22 mouse cellular contexts compared by ENCODE assay signal in the genomic region with DNA sequence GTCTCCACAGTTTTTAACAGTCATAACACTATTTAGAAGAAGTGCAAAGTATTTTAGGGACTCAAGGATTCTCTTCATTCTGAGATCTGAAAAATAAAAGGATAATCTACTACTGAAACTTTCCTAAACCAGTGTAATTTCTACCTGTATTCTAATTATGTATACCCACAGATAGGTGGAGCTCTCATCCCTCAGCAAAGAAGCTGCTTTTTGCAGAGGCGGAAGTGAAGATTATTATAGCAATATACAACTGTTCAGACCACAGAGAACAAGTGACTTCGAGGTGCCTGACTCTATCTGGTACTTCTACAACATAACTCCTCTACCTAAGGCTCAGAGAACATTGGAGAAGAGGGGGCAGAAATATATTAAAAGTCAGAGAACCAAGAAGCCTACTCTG. TPM values are rescaled to one million over a fixed set of nuclear protein-coding genes. Genes with fewer than 3 reads are reported as not detected.
DNase-seq lines count a peak whose midpoint lies in the region; ATAC-seq and TF ChIP-seq lines count a peak whose summit lies in the region.
"Had no signal": no experiment of that assay in that cellular context is flagged by ENCODE, and none has a peak within 500 bp of the region (broad histone marks: within the 10 kb centered on the region; RNA-seq: fewer than 3 reads in every experiment).

No protein-coding gene starts in this region.

- H3K9ac ChIP-seq in intestine, postnatal 0 days (ENCODE audit: low read depth, low read length) = no peak overlapping the region
- no peak overlapping the region for H3K9ac ChIP-seq in intestine, embryonic 16.5 days (ENCODE audit: low read depth, low read length)
- H3K9ac ChIP-seq in midbrain, postnatal 0 days (replicated peaks; ENCODE audit: low read length, poor library complexity, severe bottlenecking) = no peak overlapping the region
- H3K9ac ChIP-seq in midbrain, embryonic 13.5 days (replicated peaks) = no peak overlapping the region
- H3K9ac ChIP-seq in stomach, postnatal 0 days (ENCODE audit: low read length) = no peak overlapping the region
- H3K9ac ChIP-seq: liver, embryonic 14.5 days; lung, embryonic 15.5 days; neural tube, embryonic 12.5 days had no signal

- TF ChIP-seq EP300 in stomach, postnatal 0 days (optimal IDR thresholded peaks at IDR 0.05) = no peak

- ATAC-seq in intestine, postnatal 0 days = no peak
- no peak for ATAC-seq in intestine, embryonic 16.5 days
- no peak for ATAC-seq in midbrain, postnatal 0 days (ENCODE audit: low FRiP score)
- no peak for ATAC-seq in midbrain, embryonic 13.5 days
- no peak for ATAC-seq in Patski
- ATAC-seq in stomach, postnatal 0 days (ENCODE audit: low FRiP score, low TSS enrichment) = no peak
- no peak for ATAC-seq in activated CD4-positive, CD25-positive, alpha-beta regulatory T cell, adult 4 months
- ATAC-seq: forebrain, embryonic 16.5 days; hindbrain, embryonic 16.5 days had no signal

- DNase-seq in midbrain, postnatal 0 days (ENCODE audit: low spot score) = no peak
- DNase-seq in Patski (ENCODE audit: low read depth, low spot score) (no peak), MN1 (ENCODE audit: low spot score) (no peak)
- no peak for DNase-seq in stomach, postnatal 0 days (ENCODE audit: low spot score)
- DNase-seq: adrenal gland, postnatal 25 days; cerebellum, adult 9-10 months; gastrocnemius, postnatal 36 days; kidney, adult 18-20 months; kidney, postnatal 10 days; lung, postnatal 36 days; right cerebral cortex, postnatal 14 days had no signal

- no peak overlapping the region for H3K27ac ChIP-seq in intestine, postnatal 0 days (ENCODE audit: low read depth, low read length)
- no peak overlapping the region for H3K27ac ChIP-seq in intestine, embryonic 16.5 days (ENCODE audit: low read length)
- no peak overlapping the region for H3K27ac ChIP-seq in midbrain, postnatal 0 days (ENCODE audit: low read depth, low read length)
- no peak overlapping the region for H3K27ac ChIP-seq in midbrain, embryonic 13.5 days
- no peak overlapping the region for H3K27ac ChIP-seq in stomach, postnatal 0 days (replicated peaks)
- H3K27ac ChIP-seq: heart, embryonic 10.5 days; liver, embryonic 14.5 days; lung, embryonic 15.5 days; midbrain, embryonic 10.5 days; neural tube, embryonic 12.5 days had no signal

- H3K4me2 ChIP-seq in intestine, postnatal 0 days (replicated peaks; ENCODE audit: low read depth) = no peak overlapping the region
- H3K4me2 ChIP-seq in intestine, embryonic 16.5 days (ENCODE audit: low read depth, low read length) = no peak overlapping the region
- H3K4me2 ChIP-seq in midbrain, postnatal 0 days (ENCODE audit: low read depth, low read length, poor library complexity, severe bottlenecking) = no peak overlapping the region
- no peak overlapping the region for H3K4me2 ChIP-seq in midbrain, embryonic 13.5 days (replicated peaks)
- no peak overlapping the region for H3K4me2 ChIP-seq in stomach, postnatal 0 days (replicated peaks; ENCODE audit: low read depth)
- H3K4me2 ChIP-seq: lung, embryonic 15.5 days; neural tube, embryonic 12.5 days had no signal

- H3K36me3 ChIP-seq in intestine, postnatal 0 days (ENCODE audit: control insufficient read depth, insufficient read depth) = no peaks in the 10 kb centered on the region
- no peaks in the 10 kb centered on the region for H3K36me3 ChIP-seq in intestine, embryonic 16.5 days (ENCODE audit: control insufficient read depth, insufficient read depth, low read length)
- H3K36me3 ChIP-seq in midbrain, postnatal 0 days (ENCODE audit: insufficient read depth, low read length) = no peaks in the 10 kb centered on the region
- no peaks in the 10 kb centered on the region for H3K36me3 ChIP-seq in midbrain, embryonic 13.5 days
- H3K36me3 ChIP-seq in stomach, postnatal 0 days (ENCODE audit: control insufficient read depth, insufficient read depth, low read length) = no peaks in the 10 kb centered on the region
- H3K36me3 ChIP-seq: heart, embryonic 10.5 days; lung, embryonic 15.5 days; midbrain, embryonic 10.5 days; neural tube, embryonic 12.5 days had no signal

- 48% methylated on average over 2 of the region's 2 CpGs for WGBS in intestine, postnatal 0 days
- WGBS in intestine, embryonic 16.5 days = 56% methylated on average over 2 of the region's 2 CpGs
- 77% methylated on average over 2 of the region's 2 CpGs for WGBS in midbrain, postnatal 0 days
- WGBS in midbrain, embryonic 13.5 days = 67% methylated on average over 2 of the region's 2 CpGs
- 60% methylated on average over 2 of the region's 2 CpGs for WGBS in stomach, postnatal 0 days

- POLR2A ChIA-PET in Patski (lab: Charles Lee) = no interaction called here

- in situ Hi-C loops in Patski (cut with MboI; ENCODE audit: low pct_unique_long_range_greater_than_20kb) = no loop called here

- H3K4me3 ChIP-seq in intestine, postnatal 0 days (ENCODE audit: low read depth, low read length) = no peak overlapping the region
- no peak overlapping the region for H3K4me3 ChIP-seq in intestine, embryonic 16.5 days (ENCODE audit: low read length)
- H3K4me3 ChIP-seq in midbrain, postnatal 0 days (ENCODE audit: low read depth, low read length) = no peak overlapping the region
- no peak overlapping the region for H3K4me3 ChIP-seq in midbrain, embryonic 13.5 days (replicated peaks)
- no peak overlapping the region for H3K4me3 ChIP-seq in stomach, postnatal 0 days (ENCODE audit: low read depth, low read length)
- H3K4me3 ChIP-seq: heart, embryonic 10.5 days; lung, embryonic 15.5 days; midbrain, embryonic 10.5 days; neural tube, embryonic 12.5 days had no signal

- no peaks in the 10 kb centered on the region for H3K4me1 ChIP-seq in intestine, postnatal 0 days (replicated peaks; ENCODE audit: control insufficient read depth, insufficient read depth, low read length)
- no peaks in the 10 kb centered on the region for H3K4me1 ChIP-seq in intestine, embryonic 16.5 days (ENCODE audit: control insufficient read depth, insufficient read depth, low read length)
- H3K4me1 ChIP-seq in midbrain, postnatal 0 days (ENCODE audit: insufficient read depth, low read length) = no peaks in the 10 kb centered on the region
- H3K4me1 ChIP-seq in midbrain, embryonic 13.5 days (replicated peaks) = no peaks in the 10 kb centered on the region
- no peaks in the 10 kb centered on the region for H3K4me1 ChIP-seq in stomach, postnatal 0 days (replicated peaks; ENCODE audit: control insufficient read depth, insufficient read depth)
- H3K4me1 ChIP-seq: lung, embryonic 15.5 days; midbrain, embryonic 10.5 days; neural tube, embryonic 12.5 days had no signal

- H3K9me3 ChIP-seq in intestine, postnatal 0 days (ENCODE audit: control insufficient read depth) = no peaks in the 10 kb centered on the region
- no peaks in the 10 kb centered on the region for H3K9me3 ChIP-seq in intestine, embryonic 16.5 days (ENCODE audit: control insufficient read depth, low read length)
- H3K9me3 ChIP-seq in midbrain, postnatal 0 days (ENCODE audit: low read length) = no peaks in the 10 kb centered on the region
- H3K9me3 ChIP-seq in midbrain, embryonic 13.5 days = no peaks in the 10 kb centered on the region
- no peaks in the 10 kb centered on the region for H3K9me3 ChIP-seq in stomach, postnatal 0 days (ENCODE audit: control insufficient read depth, low read length)
- H3K9me3 ChIP-seq: heart, embryonic 10.5 days; lung, embryonic 15.5 days; midbrain, embryonic 10.5 days; neural tube, embryonic 12.5 days had no signal

- CTCF ChIA-PET in Patski (lab: Charles Lee) = interaction anchor here (1.1 kb wide), 1 partner anchor 570 kb away, joined by 4 read pairs; no protein-coding TSS in a partner anchor

- TF ChIP-seq CTCF in intestine, postnatal 0 days (IDR thresholded peaks at IDR 0.05; ENCODE audit: low read depth) = peak; percentile 57
- peak; percentile 41; the same call in 1 of the 2 replicates for TF ChIP-seq CTCF in midbrain, postnatal 0 days (IDR thresholded peaks at IDR 0.05)
- TF ChIP-seq CTCF in Patski (IDR thresholded peaks at IDR 0.05) = peak; percentile 42
- TF ChIP-seq CTCF in stomach, postnatal 0 days (IDR thresholded peaks at IDR 0.05; ENCODE audit: low read depth) = peak; percentile 50

- H3K27me3 ChIP-seq in intestine, postnatal 0 days (replicated peaks; ENCODE audit: control insufficient read depth, insufficient read depth, low read length) = no peaks in the 10 kb centered on the region
- no peaks in the 10 kb centered on the region for H3K27me3 ChIP-seq in intestine, embryonic 16.5 days (replicated peaks; ENCODE audit: control insufficient read depth, insufficient read depth, low read length)
- no peaks in the 10 kb centered on the region for H3K27me3 ChIP-seq in midbrain, postnatal 0 days (ENCODE audit: insufficient read depth, low read length)
- H3K27me3 ChIP-seq in midbrain, embryonic 13.5 days = no peaks in the 10 kb centered on the region
- H3K27me3 ChIP-seq in Patski = peaks cover 3% of the 10 kb centered on the region
- H3K27me3 ChIP-seq in stomach, postnatal 0 days (ENCODE audit: control insufficient read depth, insufficient read depth, low read length) = no peaks in the 10 kb centered on the region
- H3K27me3 ChIP-seq: lung, embryonic 15.5 days; neural tube, embryonic 12.5 days had no signal

RNA-seq across cellular contexts. Expression of a gene that starts 28.5 kb away (rescaled TPM):
- 1.7 and 1.9 TPM in 2 replicates for polyA plus RNA-seq in intestine, postnatal 0 days (2015; fragmentation: Nextera tagmentation; extraction: Ambion mirVana)
- polyA plus RNA-seq in intestine, embryonic 16.5 days (2015; fragmentation: Nextera tagmentation; extraction: Ambion mirVana) = 5.2 and 5.4 TPM in 2 replicates
- 11.6 and 14.4 TPM in 2 replicates for total RNA-seq in midbrain, postnatal 0 days (2014; rRNA removed)
- 2.4 and 2.5 TPM in 2 replicates for polyA plus RNA-seq in midbrain, postnatal 0 days (2015; fragmentation: Nextera tagmentation; extraction: Ambion mirVana)
- polyA plus RNA-seq in midbrain, embryonic 13.5 days (2015; fragmentation: Nextera tagmentation; extraction: Ambion mirVana) = 3.2 and 3.6 TPM in 2 replicates
- 2.8 TPM for polyA plus RNA-seq in Patski (2021)
- polyA plus RNA-seq in stomach, postnatal 0 days (2015; fragmentation: Nextera tagmentation; extraction: Ambion mirVana) = 1.7 and 2.0 TPM in 2 replicates
- polyA plus RNA-seq in activated CD4-positive, CD25-positive, alpha-beta regulatory T cell, adult 4 months (2017; shearing (Covaris generic)) = 1 to 10 TPM; 2.6 to 2.7 TPM

RNA-seq across cellular contexts. Expression of a gene that starts 38.9 kb away (rescaled TPM):
- polyA plus RNA-seq in intestine, postnatal 0 days (2015; fragmentation: Nextera tagmentation; extraction: Ambion mirVana) = 2.8 and 3.4 TPM in 2 replicates
- 7.0 and 7.1 TPM in 2 replicates for polyA plus RNA-seq in intestine, embryonic 16.5 days (2015; fragmentation: Nextera tagmentation; extraction: Ambion mirVana)
- 10.4 and 10.9 TPM in 2 replicates for total RNA-seq in midbrain, postnatal 0 days (2014; rRNA removed)
- polyA plus RNA-seq in midbrain, postnatal 0 days (2015; fragmentation: Nextera tagmentation; extraction: Ambion mirVana) = 11.4 and 12.0 TPM in 2 replicates
- polyA plus RNA-seq in midbrain, embryonic 13.5 days (2015; fragmentation: Nextera tagmentation; extraction: Ambion mirVana) = 7.6 and 8.5 TPM in 2 replicates
- polyA plus RNA-seq in Patski (2021) = 3.8 TPM
- polyA plus RNA-seq in stomach, postnatal 0 days (2015; fragmentation: Nextera tagmentation; extraction: Ambion mirVana) = 3.0 TPM in 2 replicates
- polyA plus RNA-seq in activated CD4-positive, CD25-positive, alpha-beta regulatory T cell, adult 4 months (2017; shearing (Covaris generic)) = 1 to 10 TPM; 2.8 to 3.5 TPM
